Mouse (Mus musculus) E14TG2a.4 (cell line): ENCODE measurements around the gene Tpcn2.

ENCODE experiments used
- H3K27me3 ChIP-seq: 2 replicates; pipeline ENCODE4 v1.6.1; 2014; ENCODE audit warnings: low read length, control low read depth; ENCODE audit not compliant: insufficient read depth
- H3K36me3 ChIP-seq: 2 replicates; pipeline ENCODE4 v1.6.1; 2014; ENCODE audit warnings: low read length, control low read depth; ENCODE audit not compliant: insufficient read depth
- H3K4me1 ChIP-seq: replicated peaks from 2 replicates; pipeline ENCODE4 v1.6.1; 2014; ENCODE audit warnings: low read depth, low read length, control low read depth
- H3K4me3 ChIP-seq: replicated peaks from 2 replicates; pipeline ENCODE4 v1.5.1; 2014; ENCODE audit warnings: mild to moderate bottlenecking, low read length
- H3K9me3 ChIP-seq: 2 replicates; pipeline ENCODE4 v1.6.1; 2014; ENCODE audit warnings: low read length, control low read depth
- CTCF ChIP-seq: conservative IDR thresholded peaks from 2 replicates; pipeline ENCODE4 v1.5.1; 2014; ENCODE audit warnings: low read length
- NANOG ChIP-seq: IDR thresholded peaks from 2 replicates; pipeline ENCODE4 v1.6.1; 2014; ENCODE audit warnings: borderline replicate concordance, low read length, mixed read lengths
- POU5F1 ChIP-seq: IDR thresholded peaks from 2 replicates; pipeline ENCODE4 v1.6.1; 2014; ENCODE audit warnings: low read length, borderline replicate concordance

Gene Tpcn2

DNA sequence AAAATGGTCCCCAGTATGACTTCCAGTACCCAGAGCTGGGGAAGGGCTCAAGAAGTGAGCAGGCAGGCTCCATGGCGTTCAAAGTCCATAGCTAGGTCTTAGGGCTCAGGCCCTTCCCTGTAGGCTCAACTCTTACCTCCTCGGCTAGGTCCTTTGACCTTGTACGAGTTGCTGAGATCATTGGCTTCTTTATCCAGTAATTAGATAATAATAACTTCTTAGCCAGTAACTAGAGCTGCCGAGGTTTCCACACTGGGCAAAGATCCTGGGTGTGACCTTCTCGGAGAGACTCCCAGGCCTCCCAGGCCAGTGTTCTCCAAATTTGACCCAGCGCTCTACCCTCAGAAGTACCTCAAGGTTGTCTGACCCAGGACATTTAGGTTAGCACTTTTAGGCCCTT is 57.2 kb downstream of the Tpcn2 start:
- H3K4me3 ChIP-seq, result no peak overlapping the region
- H3K27me3 ChIP-seq, result no peaks in the 10 kb centered on the region
- TF ChIP-seq CTCF (no peak), POU5F1 (no peak), NANOG (no peak)
- peaks cover 13% of the 10 kb centered on the region for H3K4me1 ChIP-seq
- H3K36me3 ChIP-seq, result no peaks in the 10 kb centered on the region; the same call in 1 of the 2 replicates
- H3K9me3 ChIP-seq, result peaks cover 43% of the 10 kb centered on the region

DNA sequence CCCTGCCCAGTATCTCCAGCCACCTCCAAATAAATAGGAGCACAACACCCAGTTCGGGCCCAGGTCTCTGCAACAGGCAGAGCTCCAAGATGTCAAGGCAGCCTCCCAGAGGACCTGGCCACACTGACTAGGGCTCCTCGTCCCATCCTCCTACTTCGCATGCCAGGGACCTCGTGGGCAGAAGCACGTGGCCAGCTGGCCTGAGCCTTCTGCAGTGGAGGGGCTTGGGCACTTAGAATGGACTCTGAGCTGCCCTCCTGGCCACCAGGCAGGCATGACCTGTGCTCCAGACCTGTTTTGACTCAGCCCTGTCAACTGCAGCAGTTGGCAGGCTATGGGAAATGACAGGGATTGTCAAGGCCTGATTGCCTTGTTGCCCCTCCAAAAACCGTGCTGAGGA is 58.2 kb downstream of the Tpcn2 start:
- Histone ChIP-seq H3K9me3 (peaks cover 53% of the 10 kb centered on the region), H3K4me3 (no peak overlapping the region), H3K36me3 (no peaks in the 10 kb centered on the region; the same call in 1 of the 2 replicates), H3K27me3 (no peaks in the 10 kb centered on the region), H3K4me1 (peaks cover 4% of the 10 kb centered on the region; the same call in 1 of the 2 replicates)
- no peak for TF ChIP-seq POU5F1
- TF ChIP-seq NANOG, result no peak
- TF ChIP-seq CTCF, result no peak

DNA sequence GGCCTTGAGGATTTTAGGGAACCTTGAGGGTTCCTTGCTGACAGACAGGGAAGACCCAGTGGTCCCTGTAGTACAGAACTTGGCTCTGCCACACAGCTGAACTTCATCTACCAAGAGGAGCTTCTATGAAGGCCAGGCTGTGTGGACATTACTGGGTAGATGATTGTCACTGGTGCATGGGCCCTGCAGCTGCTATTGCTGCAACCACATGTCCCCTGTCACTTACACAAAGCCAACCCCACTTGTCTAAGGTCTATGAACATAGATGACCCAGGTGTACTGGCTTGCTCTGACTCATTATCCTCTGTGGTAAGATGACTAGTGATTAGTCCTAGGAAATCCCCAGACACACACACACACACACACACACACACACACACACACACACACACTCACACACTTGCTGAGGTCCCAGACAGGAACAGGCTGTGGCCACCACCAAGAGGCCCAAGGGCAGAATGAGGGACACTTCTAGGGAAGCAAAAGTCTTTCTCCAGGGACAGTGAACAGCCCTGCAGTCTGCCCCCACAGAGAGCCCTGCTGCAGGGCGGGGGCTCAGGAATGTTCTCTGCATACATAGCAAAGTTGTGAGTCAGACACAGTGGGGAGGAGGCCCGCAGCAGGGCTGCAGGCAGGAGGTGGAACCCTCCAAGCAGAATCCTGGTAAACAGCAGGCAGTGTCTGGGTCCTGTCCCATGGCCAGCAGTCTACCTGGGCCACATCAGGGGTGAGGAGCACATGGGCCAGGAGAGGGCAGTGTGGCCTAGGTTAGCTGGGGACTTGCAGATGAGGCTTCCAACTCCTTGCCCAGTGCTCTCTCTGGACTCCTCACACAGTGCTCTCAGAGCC is 61.7 kb downstream of the Tpcn2 start:
- Histone ChIP-seq H3K4me3 (peak overlapping the region; percentile 32), H3K36me3 (no peaks in the 10 kb centered on the region; the same call in 1 of the 2 replicates), H3K9me3 (peaks cover 58% of the 10 kb centered on the region), H3K4me1 (peaks cover 1% of the 10 kb centered on the region; the same call in 1 of the 2 replicates), H3K27me3 (no peaks in the 10 kb centered on the region)
- TF ChIP-seq CTCF (no peak), POU5F1 (no peak), NANOG (no peak)

DNA sequence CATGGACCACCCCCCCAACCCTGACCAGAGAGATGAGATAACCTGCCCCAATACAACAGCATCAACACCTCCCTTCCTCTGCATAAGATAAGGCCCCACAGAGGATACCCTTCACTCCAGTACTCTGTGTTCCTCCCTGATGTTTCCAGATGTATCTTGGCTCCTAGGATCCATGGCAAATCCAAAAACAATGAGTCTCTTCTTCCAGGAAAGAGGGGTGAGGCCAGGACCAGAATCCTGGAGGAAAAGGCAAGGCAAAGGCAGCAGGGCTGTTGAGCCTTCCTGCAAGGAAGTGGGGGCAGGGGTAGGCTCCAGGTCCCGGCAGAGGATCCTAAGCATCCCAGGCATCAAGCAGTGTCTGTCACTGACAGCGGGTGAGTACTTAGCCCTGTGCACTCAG is 62.5 kb downstream of the Tpcn2 start:
- no peak for TF ChIP-seq NANOG
- no peak for TF ChIP-seq POU5F1
- no peak for TF ChIP-seq CTCF
- H3K9me3 ChIP-seq, result peaks cover 58% of the 10 kb centered on the region
- peaks cover 8% of the 10 kb centered on the region for H3K4me1 ChIP-seq
- no peaks in the 10 kb centered on the region for H3K27me3 ChIP-seq
- no peaks in the 10 kb centered on the region; the same call in 1 of the 2 replicates for H3K36me3 ChIP-seq
- no peak overlapping the region for H3K4me3 ChIP-seq

DNA sequence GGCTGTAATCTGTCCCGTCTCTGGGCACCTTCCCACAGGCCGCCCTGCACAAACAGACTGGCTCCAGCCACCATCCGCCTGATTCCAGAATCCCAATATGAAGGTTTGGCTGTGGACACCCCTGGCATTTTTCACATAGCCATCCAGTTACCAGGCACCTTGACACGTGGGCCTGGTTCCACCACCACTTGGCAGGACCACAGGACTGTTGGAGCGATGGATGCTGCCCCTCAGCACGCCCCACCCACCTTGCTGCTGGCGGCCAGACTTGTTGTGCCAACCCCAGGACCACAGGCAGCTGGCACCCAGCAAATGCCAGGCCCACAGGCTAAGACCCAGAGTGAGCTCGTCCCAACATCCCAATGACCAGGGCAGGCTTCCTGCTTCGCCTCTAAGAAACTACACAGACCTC is 64.4 kb downstream of the Tpcn2 start:
- Histone ChIP-seq H3K4me3 (no peak overlapping the region), H3K36me3 (no peaks in the 10 kb centered on the region; the same call in 1 of the 2 replicates), H3K27me3 (no peaks in the 10 kb centered on the region), H3K4me1 (peaks cover 14% of the 10 kb centered on the region), H3K9me3 (peaks cover 42% of the 10 kb centered on the region)
- TF ChIP-seq NANOG (no peak), CTCF (no peak), POU5F1 (no peak)

DNA sequence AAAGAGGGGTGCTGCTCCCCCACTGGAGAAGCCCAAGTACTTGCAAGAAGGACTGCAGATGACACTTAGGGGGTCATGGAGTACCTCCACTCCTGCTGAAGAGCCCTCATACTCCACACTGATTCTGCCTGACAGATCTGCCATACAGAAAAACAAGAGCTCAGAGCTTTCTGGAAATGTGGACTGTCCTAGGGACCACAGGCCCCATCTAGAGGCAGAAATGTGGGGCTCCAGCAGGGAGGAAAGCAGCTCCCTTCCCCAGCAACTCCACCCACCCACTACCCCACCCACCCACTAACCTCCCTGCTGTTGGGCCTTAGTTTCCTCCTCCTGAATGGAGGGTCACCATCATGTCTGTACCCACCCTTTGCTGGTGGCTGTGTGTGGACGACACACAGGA is 67.2 kb downstream of the Tpcn2 start:
- H3K36me3 ChIP-seq, result no peaks in the 10 kb centered on the region
- peaks cover 28% of the 10 kb centered on the region for H3K4me1 ChIP-seq
- TF ChIP-seq CTCF (0 out of 2 replicates have a peak, but pooled peaks have one; percentile 6), NANOG (no peak)
- H3K9me3 ChIP-seq, result peaks cover 15% of the 10 kb centered on the region
- no peak overlapping the region for H3K4me3 ChIP-seq
- H3K27me3 ChIP-seq, result no peaks in the 10 kb centered on the region

DNA sequence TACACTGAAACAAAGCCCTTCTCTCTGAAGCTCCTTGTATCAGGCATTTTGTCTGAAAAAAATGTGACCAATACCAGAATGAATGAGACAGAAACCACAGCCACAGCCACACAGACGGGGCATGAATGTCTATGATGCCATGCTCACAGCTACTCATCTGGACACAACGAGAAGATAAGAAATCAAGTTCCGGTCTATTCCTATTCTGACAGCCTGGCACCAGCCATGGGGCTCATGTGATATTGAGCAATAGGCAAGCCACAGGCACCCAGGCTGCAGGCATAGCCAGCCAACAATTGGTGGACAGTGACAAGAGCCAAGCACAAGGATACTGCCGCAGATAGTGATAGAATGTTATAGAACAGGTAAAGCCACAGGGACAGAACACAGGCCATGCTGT is 68.3 kb downstream of the Tpcn2 start:
- Histone ChIP-seq H3K4me3 (no peak overlapping the region), H3K36me3 (no peaks in the 10 kb centered on the region), H3K4me1 (peaks cover 37% of the 10 kb centered on the region), H3K9me3 (0 out of 2 replicates have a peak, but pooled peaks cover 5% of the 10 kb centered on the region), H3K27me3 (no peaks in the 10 kb centered on the region)
- TF ChIP-seq NANOG, result no peak

DNA sequence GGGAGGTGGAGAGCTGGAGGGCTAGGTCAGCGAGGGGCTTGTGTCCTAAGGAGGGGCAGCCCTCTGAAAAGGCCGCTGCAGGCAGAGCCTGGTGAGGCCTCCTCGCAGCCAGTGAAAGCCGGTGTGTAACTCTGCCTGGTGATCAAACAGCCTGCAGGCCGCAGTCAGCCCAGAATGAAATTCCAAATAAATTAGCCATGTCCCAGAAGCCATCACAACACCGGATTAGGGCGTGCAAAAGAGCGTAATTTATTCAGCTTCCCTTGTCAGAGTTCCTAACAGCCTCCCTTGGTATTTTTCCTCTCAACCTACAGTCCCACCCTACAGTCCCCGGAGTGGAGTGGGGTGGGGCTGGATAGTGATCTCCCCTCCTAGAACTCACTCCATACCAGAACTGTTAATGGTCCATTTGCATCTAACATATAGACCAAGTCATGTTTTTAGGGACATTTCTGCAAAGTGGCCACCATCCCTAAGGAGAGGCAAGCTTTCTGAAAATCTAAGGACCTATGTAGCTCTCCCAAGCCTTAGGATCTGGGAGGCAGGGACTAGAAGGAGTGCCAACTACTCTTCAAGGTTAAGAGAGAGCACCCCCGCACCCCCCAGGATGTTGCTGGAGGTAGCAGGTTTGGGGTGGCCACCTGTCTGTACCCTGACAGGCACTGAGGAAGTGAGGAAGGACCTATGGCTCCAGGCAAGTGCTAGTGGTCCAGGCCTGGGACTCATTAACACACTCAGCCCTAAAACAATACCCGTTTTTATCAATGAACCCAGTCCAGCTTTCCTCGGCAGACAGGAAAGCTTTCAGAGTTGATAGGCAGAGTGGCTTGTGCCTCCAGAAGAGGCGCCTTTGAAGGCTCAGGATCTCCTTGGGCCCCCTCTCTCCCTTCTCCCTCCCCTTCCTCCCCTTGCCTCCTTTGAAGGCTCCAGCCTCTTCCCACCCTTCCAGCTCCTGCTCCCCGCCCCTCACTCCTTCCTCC is 71.8 kb downstream of the Tpcn2 start:
- TF ChIP-seq CTCF (no peak), POU5F1 (no peak), NANOG (no peak)
- Histone ChIP-seq H3K9me3 (no peaks in the 10 kb centered on the region), H3K4me3 (no peak overlapping the region), H3K27me3 (peaks cover 6% of the 10 kb centered on the region; the same call in 1 of the 2 replicates), H3K4me1 (peaks cover 43% of the 10 kb centered on the region), H3K36me3 (no peaks in the 10 kb centered on the region)
